9 mouse cellular contexts compared by ENCODE assay signal in genomic region chr3:154327883-154328720, GRCm38 (mm10). TPM values are rescaled to one million over a fixed set of nuclear protein-coding genes. Genes with fewer than 3 reads are reported as not detected.
DNase-seq lines count a peak whose midpoint lies in the region; ATAC-seq and TF ChIP-seq lines count a peak whose summit lies in the region.
"Had no signal": no experiment of that assay in that cellular context is flagged by ENCODE, and none has a peak within 500 bp of the region (broad histone marks: within the 10 kb centered on the region; RNA-seq: fewer than 3 reads in every experiment).

No protein-coding gene starts in this region.

- DNase-seq in heart, postnatal 25 days (ENCODE audit: low spot score): no peak
- no peak for DNase-seq in left cerebral cortex, adult 2 months (ENCODE audit: extremely low spot score in 1 of 2, low spot score in 2 of 2)
- DNase-seq in right cerebral cortex, adult 18-20 months: no peak
- DNase-seq in frontal cortex, adult 2 months (ENCODE audit: extremely low spot score in 1 of 2, low spot score in 1 of 2): no peak

- TF ChIP-seq CTCF in left cerebral cortex, adult 2 months (IDR thresholded peaks at IDR 0.05): no peak

- H3K9ac ChIP-seq in heart, embryonic 11.5 days (ENCODE audit: low read depth, low read length): peak overlapping the region; percentile 34; the same call in 1 of the 2 replicates
- peak overlapping the region; percentile 85 for H3K9ac ChIP-seq in embryonic facial prominence, embryonic 12.5 days
- H3K9ac ChIP-seq in hindbrain, embryonic 16.5 days (ENCODE audit: low read depth, low read length): peak overlapping the region; percentile 53
- H3K9ac ChIP-seq in midbrain, embryonic 12.5 days (replicated peaks): peak overlapping the region; percentile 46

- under 1% methylated on average over 77 of the region's 86 CpGs for WGBS in heart, embryonic 11.5 days (ENCODE audit: insufficient replicate concordance)
- under 1% methylated on average over 63 of the region's 86 CpGs for WGBS in embryonic facial prominence, embryonic 12.5 days
- WGBS in hindbrain, embryonic 16.5 days: under 1% methylated on average over 68 of the region's 86 CpGs
- under 1% methylated on average over 68 of the region's 86 CpGs for WGBS in midbrain, embryonic 12.5 days

- intact Hi-C loops in heart, postnatal 25 days (cut with DNase I): loop anchor here (5.0 kb wide), 1 partner anchor 244 kb away; no protein-coding TSS in a partner anchor
- intact Hi-C loops in left cerebral cortex, adult 2 months (cut with DNase I): no loop called here

- H3K9me3 ChIP-seq in heart, embryonic 11.5 days (replicated peaks; ENCODE audit: control insufficient read depth, low read length): no peaks in the 10 kb centered on the region
- no peaks in the 10 kb centered on the region for H3K9me3 ChIP-seq in embryonic facial prominence, embryonic 12.5 days
- no peaks in the 10 kb centered on the region for H3K9me3 ChIP-seq in hindbrain, embryonic 16.5 days (ENCODE audit: control insufficient read depth, low read length)
- H3K9me3 ChIP-seq in midbrain, embryonic 12.5 days: no peaks in the 10 kb centered on the region

- ATAC-seq in heart, embryonic 11.5 days (replicated peaks; ENCODE audit: insufficient number of reproducible peaks, low FRiP score, low TSS enrichment): peak; percentile 61
- ATAC-seq in embryonic facial prominence, embryonic 12.5 days (ENCODE audit: insufficient number of reproducible peaks, insufficient read depth, low FRiP score, low TSS enrichment): peak; percentile 67
- ATAC-seq in hindbrain, embryonic 16.5 days: peak; percentile 79
- ATAC-seq in midbrain, embryonic 12.5 days (ENCODE audit: low FRiP score, low read depth): peak; percentile 93

- H3K36me3 ChIP-seq in heart, embryonic 11.5 days (ENCODE audit: control insufficient read depth, insufficient read depth, low read length): no peaks in the 10 kb centered on the region
- H3K36me3 ChIP-seq in embryonic facial prominence, embryonic 12.5 days: no peaks in the 10 kb centered on the region
- no peaks in the 10 kb centered on the region for H3K36me3 ChIP-seq in hindbrain, embryonic 16.5 days (ENCODE audit: control insufficient read depth, insufficient read depth, low read length)
- H3K36me3 ChIP-seq in midbrain, embryonic 12.5 days: no peaks in the 10 kb centered on the region

- H3K4me3 ChIP-seq in heart, embryonic 11.5 days (ENCODE audit: low read depth, low read length): peak overlapping the region; percentile 48
- H3K4me3 ChIP-seq in embryonic facial prominence, embryonic 12.5 days: peak overlapping the region; percentile 62
- H3K4me3 ChIP-seq in hindbrain, embryonic 16.5 days (ENCODE audit: low read length): peak overlapping the region; percentile 43
- H3K4me3 ChIP-seq in midbrain, embryonic 12.5 days: peak overlapping the region; percentile 38
- no peak overlapping the region for H3K4me3 ChIP-seq in left cerebral cortex, adult 2 months

- peaks cover 21% of the 10 kb centered on the region for H3K4me1 ChIP-seq in heart, embryonic 11.5 days (ENCODE audit: control insufficient read depth, insufficient read depth, low read length)
- H3K4me1 ChIP-seq in embryonic facial prominence, embryonic 12.5 days: peaks cover 18% of the 10 kb centered on the region; the same call in 1 of the 2 replicates
- H3K4me1 ChIP-seq in hindbrain, embryonic 16.5 days (ENCODE audit: control insufficient read depth, insufficient read depth, low read depth, low read length): peaks cover 9% of the 10 kb centered on the region
- H3K4me1 ChIP-seq in midbrain, embryonic 12.5 days: peaks cover 27% of the 10 kb centered on the region

- H3K27me3 ChIP-seq in heart, embryonic 11.5 days (ENCODE audit: control insufficient read depth, insufficient read depth, low read length): peaks cover 78% of the 10 kb centered on the region
- peaks cover 41% of the 10 kb centered on the region for H3K27me3 ChIP-seq in embryonic facial prominence, embryonic 12.5 days
- H3K27me3 ChIP-seq in hindbrain, embryonic 16.5 days (replicated peaks; ENCODE audit: control insufficient read depth, insufficient read depth, low read length): peaks cover 36% of the 10 kb centered on the region
- peaks cover 85% of the 10 kb centered on the region for H3K27me3 ChIP-seq in midbrain, embryonic 12.5 days

- peak overlapping the region; percentile 76 for H3K4me2 ChIP-seq in heart, embryonic 11.5 days
- H3K4me2 ChIP-seq in embryonic facial prominence, embryonic 12.5 days (replicated peaks): peak overlapping the region; percentile 82
- H3K4me2 ChIP-seq in hindbrain, embryonic 16.5 days (ENCODE audit: low read length): peak overlapping the region; percentile 85
- peak overlapping the region; percentile 63 for H3K4me2 ChIP-seq in midbrain, embryonic 12.5 days (replicated peaks)

- no peak overlapping the region for H3K27ac ChIP-seq in heart, embryonic 11.5 days (ENCODE audit: low read depth, low read length)
- H3K27ac ChIP-seq in embryonic facial prominence, embryonic 12.5 days: peak overlapping the region; percentile 93
- no peak overlapping the region for H3K27ac ChIP-seq in hindbrain, embryonic 16.5 days (ENCODE audit: low read depth, low read length)
- H3K27ac ChIP-seq in midbrain, embryonic 12.5 days (replicated peaks): no peak overlapping the region
- no peak overlapping the region for H3K27ac ChIP-seq in left cerebral cortex, adult 2 months

RNA-seq across cellular contexts. Expression of gene Lhx8, which starts 2.4 kb away (rescaled TPM):
- polyA plus RNA-seq in heart, embryonic 11.5 days (2014; fragmentation: Nextera tagmentation; extraction: Ambion mirVana): 0.27 and 0.59 TPM in 2 replicates
- not detected for total RNA-seq in heart, postnatal 25 days (2021)
- polyA plus RNA-seq in embryonic facial prominence, embryonic 12.5 days (2016; fragmentation: Nextera tagmentation; extraction: Ambion mirVana): 60.9 and 72.6 TPM in 2 replicates
- polyA plus RNA-seq in hindbrain, embryonic 16.5 days (2015; fragmentation: Nextera tagmentation; extraction: Ambion mirVana): 0.29 and 2.0 TPM in 2 replicates
- polyA plus RNA-seq in midbrain, embryonic 12.5 days (2016; fragmentation: Nextera tagmentation; extraction: Ambion mirVana): 0.50 and 1.2 TPM in 2 replicates
- under 1 TPM; 0.82 to 0.86 TPM for total RNA-seq in left cerebral cortex, adult 2 months (2021)
- 0.13 and 0.18 TPM in 2 replicates for polyA plus RNA-seq in frontal cortex, adult 2 months (2012; rRNA removed)
- total RNA-seq: MEL had no signal

Comparison
In these comparisons a context has a peak if more than half of its experiments do, and no peak if none do; other contexts are left out.
1. H3K9ac ChIP-seq: peak in every context shown above with its lines; median percentile 85 in embryonic facial prominence, embryonic 12.5 days; 53 in hindbrain, embryonic 16.5 days; 46 in midbrain, embryonic 12.5 days; 34 in heart, embryonic 11.5 days.
2. RNA of gene Lhx8, which starts 2.4 kb away (polyA plus RNA-seq): 60.9 to 72.6 TPM in embryonic facial prominence, embryonic 12.5 days; 0.50 to 1.2 TPM in midbrain, embryonic 12.5 days, 0.29 to 2.0 TPM in hindbrain, embryonic 16.5 days, 0.27 to 0.59 TPM in heart, embryonic 11.5 days and 0.13 to 0.18 TPM in frontal cortex, adult 2 months; every median in the first group is over 10 times any median in the second.
3. Peak in every context shown above with its lines, with median percentiles within 50 percentile points of each other: ATAC-seq and H3K4me2 ChIP-seq.